Mouse (Mus musculus): ENCODE measurements around the gene Tnnc2.
A peak's percentile ranks its signal among the peaks of the same experiment; 100 is the strongest.

Gene Tnnc2

GRCm38 (mm10) chr2:164773229-164773988 is 6.4 kb downstream of the Tnnc2 start:
- no peak for DNase-seq (ENCODE audit: low spot score in 2 of 2)

GRCm38 (mm10) chr2:164771123-164771522 is 8.6 kb downstream of the Tnnc2 start:
- DNase-seq (ENCODE audit: low spot score in 2 of 2) = no peak

- DNase-seq (ENCODE audit: low spot score in 2 of 2) = no peak
Observed at GRCm38 (mm10) chr2:164770279-164770678, 9.5 kb downstream of the Tnnc2 start.

- peak; percentile 97 to 99 for DNase-seq (ENCODE audit: low spot score in 2 of 2)
Observed at GRCm38 (mm10) chr2:164769258-164770037, 10.3 kb downstream of the Tnnc2 start, which contains the start of gene Ube2c. Ube2c (plus strand) TSS chr2:164769898.

GRCm38 (mm10) chr2:164767812-164768540 is 11.8 kb downstream of the Tnnc2 start:
- no peak for DNase-seq (ENCODE audit: low spot score in 2 of 2)

- DNase-seq (ENCODE audit: low spot score in 2 of 2) = peak in 1 of 2 experiments; percentile 50
Observed at GRCm38 (mm10) chr2:164765841-164766240, 13.9 kb downstream of the Tnnc2 start.

- DNase-seq (ENCODE audit: low spot score in 2 of 2) = no peak
Observed at GRCm38 (mm10) chr2:164762593-164762992, 17.2 kb downstream of the Tnnc2 start.

- no peak for DNase-seq (ENCODE audit: low spot score in 2 of 2)
Observed at GRCm38 (mm10) chr2:164761971-164762370, 17.8 kb downstream of the Tnnc2 start.

GRCm38 (mm10) chr2:164761502-164761901 is 18.3 kb downstream of the Tnnc2 start:
- DNase-seq (ENCODE audit: low spot score in 2 of 2) = no peak

GRCm38 (mm10) chr2:164760059-164760833 is 19.5 kb downstream of the Tnnc2 start:
- DNase-seq (ENCODE audit: low spot score in 2 of 2) = no peak

- no peak for DNase-seq (ENCODE audit: low spot score in 2 of 2)
Observed at GRCm38 (mm10) chr2:164758692-164759091, 21.1 kb downstream of the Tnnc2 start.

- DNase-seq (ENCODE audit: low spot score in 2 of 2) = no peak
Observed at GRCm38 (mm10) chr2:164757841-164758240, 21.9 kb downstream of the Tnnc2 start.

- no peak for DNase-seq (ENCODE audit: low spot score in 2 of 2)
Observed at GRCm38 (mm10) chr2:164754800-164755199, 25.0 kb downstream of the Tnnc2 start.

- DNase-seq (ENCODE audit: low spot score in 2 of 2) = no peak
Observed at GRCm38 (mm10) chr2:164754105-164754504, 25.7 kb downstream of the Tnnc2 start.

GRCm38 (mm10) chr2:164752454-164752853 is 27.3 kb downstream of the Tnnc2 start:
- no peak for DNase-seq (ENCODE audit: low spot score in 2 of 2)

GRCm38 (mm10) chr2:164748991-164749390 is 30.8 kb downstream of the Tnnc2 start:
- no peak for DNase-seq (ENCODE audit: low spot score in 2 of 2)

- DNase-seq (ENCODE audit: low spot score in 2 of 2) = no peak
Observed at GRCm38 (mm10) chr2:164748191-164748590, 31.6 kb downstream of the Tnnc2 start.

- no peak for DNase-seq (ENCODE audit: low spot score in 2 of 2)
Observed at GRCm38 (mm10) chr2:164746693-164747092, 33.1 kb downstream of the Tnnc2 start.

- DNase-seq (ENCODE audit: low spot score in 2 of 2) = peak; percentile 74 to 91
Observed at GRCm38 (mm10) chr2:164745843-164746479, 33.8 kb downstream of the Tnnc2 start, which contains the start of the genes Wfdc3 and Dnttip1. Wfdc3 (minus strand) TSS chr2:164745931. Dnttip1 (plus strand) TSS chr2:164745983.

- no peak for DNase-seq (ENCODE audit: low spot score in 2 of 2)
Observed at GRCm38 (mm10) chr2:164744987-164745386, 34.8 kb downstream of the Tnnc2 start.

- no peak for DNase-seq (ENCODE audit: low spot score in 2 of 2)
Observed at GRCm38 (mm10) chr2:164739876-164740275, 39.9 kb downstream of the Tnnc2 start.

All from left cerebral cortex, adult 9 months (tissue).